Mouse (Mus musculus) G1E-ER4 (cell line): ENCODE results near the gene Gm3854. TPM values are rescaled to one million over a fixed set of nuclear protein-coding genes. Genes with fewer than 3 reads are reported as not detected.

ENCODE experiments used
- GATA1 ChIP-seq: IDR thresholded peaks from one replicate; pipeline ENCODE4 v1.8.0; 2012; ENCODE audit warnings: low read length, inconsistent platforms
- polyA plus RNA-seq: library from polyadenylated mRNA; stranded (reverse); fragments of >175 nt; gene quantifications from 2 replicates; pipeline ENCODE4 v1.2.3, GENCODE M21; 2012

Gene Gm3854
- polyA plus RNA-seq, 1 experiment: not detected

GRCm38 (mm10) chr7:6372993-6373392 is 29.4 kb downstream of the Gm3854 start:
- TF ChIP-seq GATA1: no peak

GRCm38 (mm10) chr7:6378441-6378840 is 34.9 kb downstream of the Gm3854 start:
- TF ChIP-seq GATA1: no peak

- no peak for TF ChIP-seq GATA1
Observed at GRCm38 (mm10) chr7:6381431-6381830, 37.9 kb downstream of the Gm3854 start.

- no peak for TF ChIP-seq GATA1
Observed at GRCm38 (mm10) chr7:6383044-6383455, 39.5 kb downstream of the Gm3854 start, which contains the start of gene Zfp28. Gene Zfp28, plus strand, starts transcription at chr7:6383295.

GRCm38 (mm10) chr7:6384011-6384410 is 40.5 kb downstream of the Gm3854 start:
- no peak for TF ChIP-seq GATA1

DNA sequence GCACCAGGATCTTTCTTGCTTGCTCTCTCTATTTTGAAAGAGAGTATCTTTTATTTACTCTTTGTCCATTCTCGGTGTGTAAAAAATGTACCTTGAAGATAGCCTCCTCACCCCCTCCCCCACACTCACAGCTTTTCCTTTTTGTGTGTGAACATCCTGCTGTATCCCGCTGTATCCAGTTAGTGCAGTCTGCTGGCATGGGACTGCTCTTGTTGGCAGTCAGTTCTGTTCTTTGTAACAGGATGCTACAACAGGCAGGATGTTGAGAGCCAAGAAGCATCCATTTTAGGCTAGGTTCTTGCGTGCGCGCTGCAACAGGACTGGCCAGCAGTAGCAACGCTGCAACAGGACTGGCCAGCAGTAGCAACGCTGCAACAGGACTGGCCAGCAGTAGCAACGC is 43.4 kb downstream of the Gm3854 start:
- no peak for TF ChIP-seq GATA1

- no peak for TF ChIP-seq GATA1
Observed at GRCm38 (mm10) chr7:6388971-6389370, 45.4 kb downstream of the Gm3854 start.

- TF ChIP-seq GATA1: no peak
Observed at GRCm38 (mm10) chr7:6389449-6389848, 45.9 kb downstream of the Gm3854 start.

DNA sequence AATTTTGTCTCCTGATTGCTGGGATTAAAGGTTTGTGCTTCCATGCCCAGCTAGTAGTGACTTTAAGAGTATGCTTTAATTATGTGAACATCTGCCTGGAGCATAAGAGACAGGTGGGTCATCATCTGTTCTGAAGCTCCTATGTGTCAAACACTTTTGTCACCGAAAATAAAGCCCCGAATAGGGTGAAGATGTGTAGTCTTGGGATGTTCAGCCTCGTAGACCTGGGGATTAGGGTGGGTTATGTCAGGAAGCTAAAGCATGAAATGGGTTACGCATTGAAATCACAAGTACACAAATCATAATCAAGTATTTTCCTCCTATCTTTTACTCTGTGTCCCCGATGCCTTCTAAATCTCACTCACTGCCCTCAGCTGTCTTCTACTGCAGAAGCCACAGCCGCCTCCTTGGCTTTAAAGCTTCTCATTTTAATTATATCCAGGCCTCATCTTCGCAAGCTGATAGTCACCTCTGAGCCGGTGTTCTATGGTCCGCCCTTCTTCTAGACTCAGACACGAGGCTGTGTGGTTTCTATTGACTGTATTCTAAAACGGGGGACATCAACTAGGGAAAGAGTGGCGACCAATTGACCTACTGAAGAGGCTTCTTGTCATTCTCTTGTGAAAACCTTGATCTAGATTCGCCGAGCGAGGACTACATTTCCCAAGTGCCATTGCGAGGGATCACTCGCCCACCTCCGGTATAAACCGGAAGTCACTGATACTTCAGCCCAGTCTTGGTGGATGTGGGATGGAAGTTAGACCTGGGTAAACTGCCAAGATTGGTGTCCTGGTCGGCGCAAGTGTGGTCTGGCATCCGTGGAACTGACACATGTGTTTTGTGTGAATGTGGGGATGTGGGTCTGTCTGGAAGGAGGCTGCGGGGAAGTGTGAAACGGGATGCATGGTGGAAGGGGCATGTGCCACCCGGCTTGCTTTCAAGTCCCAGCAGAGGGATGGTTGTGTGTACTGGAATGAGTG is 54.7 kb downstream of the Gm3854 start, which contains the start of gene Smim17:
Gene Smim17, plus strand, starts transcription at position 720 of the 980 bp plus-strand sequence.
- no peak for TF ChIP-seq GATA1

Other genes with a start within 250 kb of the Gm3854 start
- gene Zfp787, start 187.8 kb upstream of the Gm3854 start, polyA plus RNA-seq: 63.8 and 69.9 TPM in 2 replicates
- 68.9 and 81.1 TPM in 2 replicates for gene Zfp444, start 171.5 kb upstream of the Gm3854 start, polyA plus RNA-seq
- gene Galp, start 146.7 kb upstream of the Gm3854 start, polyA plus RNA-seq: not detected in 2 replicates
- gene Zscan5b, start 121.5 kb upstream of the Gm3854 start, polyA plus RNA-seq: not detected in 2 replicates
- not detected in 2 replicates for gene Epp13, start 91.0 kb upstream of the Gm3854 start, polyA plus RNA-seq
- 0.16 and 1.4 TPM in 2 replicates for gene Zfp667, start 57.2 kb upstream of the Gm3854 start, polyA plus RNA-seq
- not detected in 2 replicates for gene Zfp583, start 12.5 kb upstream of the Gm3854 start, polyA plus RNA-seq
- gene Zfp78, start 19.5 kb downstream of the Gm3854 start, polyA plus RNA-seq: 0.02 TPM in 1 of 2 replicates, not detected in the other
- gene Zfp28, start 39.5 kb downstream of the Gm3854 start, polyA plus RNA-seq: 0.64 and 0.66 TPM in 2 replicates
- gene Smim17, start 55.0 kb downstream of the Gm3854 start, polyA plus RNA-seq: not detected in 2 replicates
- gene Gm20715, start 66.5 kb downstream of the Gm3854 start, polyA plus RNA-seq: not detected in 2 replicates
- not detected in 2 replicates for gene Olfr1344, start 94.9 kb downstream of the Gm3854 start, polyA plus RNA-seq
- not detected in 2 replicates for gene Olfr1336, start 112.4 kb downstream of the Gm3854 start, polyA plus RNA-seq
- gene Olfr1346, start 123.3 kb downstream of the Gm3854 start, polyA plus RNA-seq: not detected in 2 replicates
- not detected in 2 replicates for gene Olfr5, start 143.2 kb downstream of the Gm3854 start, polyA plus RNA-seq
- not detected in 2 replicates for gene Olfr1347, start 156.0 kb downstream of the Gm3854 start, polyA plus RNA-seq
- gene Olfr1348, start 165.0 kb downstream of the Gm3854 start, polyA plus RNA-seq: not detected in 2 replicates
- not detected in 2 replicates for gene Olfr1349, start 179.2 kb downstream of the Gm3854 start, polyA plus RNA-seq
- not detected in 2 replicates for gene Olfr1350, start 221.1 kb downstream of the Gm3854 start, polyA plus RNA-seq